Mouse (Mus musculus): Measurements from ENCODE around the gene Ptprd. TPM values are rescaled to one million over a fixed set of nuclear protein-coding genes. Genes with fewer than 3 reads are reported as not detected.

The Ptprd gene
- total RNA-seq, 2 experiments from 2014 or later = 5.0 to 6.9 TPM

GRCm38 (mm10) chr4:77513041-77513440, 698.7 kb downstream of the Ptprd start:
- no peak overlapping the region for H3K27ac ChIP-seq
- no peak for DNase-seq
- no peak overlapping the region for H3K4me3 ChIP-seq
- no peak for TF ChIP-seq CTCF (IDR thresholded peaks at IDR 0.05)
- intact Hi-C loops (cut with DNase I) = no loop called here

GRCm38 (mm10) chr4:77454049-77454448, 757.7 kb downstream of the Ptprd start:
- intact Hi-C loops (cut with DNase I) = no loop called here
- Histone ChIP-seq H3K4me3 (no peak overlapping the region), H3K27ac (no peak overlapping the region)
- no peak for TF ChIP-seq CTCF (IDR thresholded peaks at IDR 0.05)
- DNase-seq = no peak

DNA sequence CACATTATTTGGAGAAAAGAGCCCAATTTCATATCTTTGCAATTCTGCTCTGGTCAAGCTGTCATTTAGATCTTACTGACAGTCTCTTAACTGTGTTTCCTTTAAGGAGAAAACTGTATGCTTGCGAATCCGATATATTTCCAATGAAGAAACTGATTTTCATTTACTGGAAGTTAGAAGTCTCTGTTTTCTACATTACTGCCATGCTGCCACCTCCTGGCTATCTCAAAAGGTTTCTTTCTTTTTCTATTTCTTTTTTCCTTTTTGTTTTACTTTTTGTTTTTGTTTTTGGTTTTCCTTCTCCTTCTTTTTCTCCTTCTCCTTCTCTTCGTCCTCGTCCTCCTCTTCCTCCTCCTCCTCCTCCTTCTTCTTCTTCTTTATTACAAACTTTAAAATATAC, 812.6 kb downstream of the Ptprd start:
- H3K27ac ChIP-seq = no peak overlapping the region
- DNase-seq = no peak
- TF ChIP-seq CTCF (IDR thresholded peaks at IDR 0.05) = no peak
- intact Hi-C loops (cut with DNase I) = no loop called here
- H3K4me3 ChIP-seq = no peak overlapping the region

DNA sequence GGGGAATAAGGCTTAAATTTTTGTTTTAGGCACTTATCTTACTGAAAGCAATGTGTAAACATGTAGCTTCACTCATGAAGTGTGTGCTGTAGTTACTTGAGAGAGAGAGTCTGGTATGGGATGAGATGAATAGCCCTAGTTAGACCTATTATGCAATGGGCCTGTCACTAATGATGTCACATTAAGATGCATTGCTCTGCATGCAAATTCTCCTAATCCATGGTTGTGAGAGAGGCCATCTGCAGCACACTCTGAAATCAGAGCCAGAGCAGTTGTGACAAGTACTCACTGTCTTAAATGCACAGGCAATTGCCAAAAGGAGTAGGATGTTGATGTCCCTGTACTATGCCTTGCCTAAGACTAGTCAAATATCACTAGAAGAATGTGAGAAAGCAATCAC, 850.0 kb downstream of the Ptprd start:
- no peak overlapping the region for H3K27ac ChIP-seq
- TF ChIP-seq CTCF (IDR thresholded peaks at IDR 0.05) = no peak
- no peak overlapping the region for H3K4me3 ChIP-seq
- no peak for DNase-seq
- intact Hi-C loops (cut with DNase I) = no loop called here

DNA sequence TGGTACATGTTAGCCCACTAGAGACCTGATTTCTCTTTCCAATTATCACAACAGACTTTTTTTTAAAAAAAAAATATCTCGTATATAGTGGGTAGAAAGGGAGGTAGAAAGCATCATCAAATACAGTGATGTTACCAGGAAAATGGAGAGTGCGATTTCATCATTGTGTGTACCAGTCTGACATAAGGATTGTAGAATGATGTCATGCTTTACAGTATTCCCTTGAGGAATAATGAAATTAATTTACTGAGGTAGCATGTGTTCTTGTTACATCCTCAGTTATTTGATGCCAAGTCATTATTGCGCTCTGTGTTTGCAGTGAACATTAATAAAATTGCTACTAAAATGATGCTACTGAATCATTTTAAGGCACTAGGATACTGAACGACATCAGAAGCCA, 884.6 kb downstream of the Ptprd start:
- Histone ChIP-seq H3K4me3 (no peak overlapping the region), H3K27ac (no peak overlapping the region)
- no peak for TF ChIP-seq CTCF (IDR thresholded peaks at IDR 0.05)
- DNase-seq = no peak
- intact Hi-C loops (cut with DNase I) = no loop called here

- intact Hi-C loops (cut with DNase I) = no loop called here
- Histone ChIP-seq H3K4me3 (no peak overlapping the region), H3K27ac (no peak overlapping the region)
- no peak for TF ChIP-seq CTCF (IDR thresholded peaks at IDR 0.05)
- no peak for DNase-seq
Measured at GRCm38 (mm10) chr4:77317060-77317680, 894.6 kb downstream of the Ptprd start.

- intact Hi-C loops (cut with DNase I) = no loop called here
- no peak overlapping the region for H3K27ac ChIP-seq
- no peak overlapping the region for H3K4me3 ChIP-seq
- DNase-seq = no peak
- no peak for TF ChIP-seq CTCF (IDR thresholded peaks at IDR 0.05)
Measured at GRCm38 (mm10) chr4:77316644-77317043, 895.1 kb downstream of the Ptprd start.

- DNase-seq = no peak
- intact Hi-C loops (cut with DNase I) = no loop called here
- Histone ChIP-seq H3K27ac (no peak overlapping the region), H3K4me3 (no peak overlapping the region)
- no peak for TF ChIP-seq CTCF (IDR thresholded peaks at IDR 0.05)
Measured at GRCm38 (mm10) chr4:77310127-77310788, 901.5 kb downstream of the Ptprd start.

DNA sequence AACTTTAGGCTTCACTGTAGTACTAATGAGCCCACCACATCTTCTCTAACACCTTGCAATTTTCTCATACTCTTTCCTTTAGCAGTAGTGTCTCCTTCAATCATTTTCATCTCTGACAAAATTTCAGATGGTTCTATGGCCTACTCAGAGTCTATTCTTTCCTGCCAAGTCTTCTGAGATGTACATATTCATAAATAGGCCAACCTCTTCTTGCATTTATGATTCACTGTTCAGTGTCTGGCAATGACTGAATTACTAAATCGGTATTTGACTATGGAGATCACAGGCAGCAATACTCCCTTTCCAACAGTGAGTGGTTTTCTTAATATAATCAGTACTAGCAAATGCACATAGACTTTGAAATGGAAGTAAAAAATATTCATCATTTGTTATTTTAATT, 928.3 kb downstream of the Ptprd start:
- no peak for TF ChIP-seq CTCF (IDR thresholded peaks at IDR 0.05)
- Histone ChIP-seq H3K4me3 (no peak overlapping the region), H3K27ac (no peak overlapping the region)
- no peak for DNase-seq
- intact Hi-C loops (cut with DNase I) = no loop called here

GRCm38 (mm10) chr4:77277913-77278312, 933.8 kb downstream of the Ptprd start:
- no peak for TF ChIP-seq CTCF (IDR thresholded peaks at IDR 0.05)
- no peak overlapping the region for H3K27ac ChIP-seq
- intact Hi-C loops (cut with DNase I) = no loop called here
- H3K4me3 ChIP-seq = no peak overlapping the region
- DNase-seq = no peak

DNA sequence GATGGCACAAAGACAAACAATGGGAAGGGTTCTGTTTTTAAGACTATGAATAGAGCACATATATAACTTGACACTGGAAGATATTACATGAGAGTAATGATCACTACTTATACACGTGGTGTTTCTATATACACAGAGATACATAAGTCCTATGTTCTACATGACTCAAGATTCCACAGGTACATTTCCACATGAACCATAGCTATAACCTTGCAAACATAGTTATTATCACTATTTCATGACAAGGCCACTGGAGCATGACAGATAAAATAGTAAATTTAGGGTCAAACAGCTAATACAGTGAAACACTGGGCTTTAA, 951.8 kb downstream of the Ptprd start:
- Histone ChIP-seq H3K27ac (no peak overlapping the region), H3K4me3 (no peak overlapping the region)
- intact Hi-C loops (cut with DNase I) = no loop called here
- no peak for TF ChIP-seq CTCF (IDR thresholded peaks at IDR 0.05)
- no peak for DNase-seq

DNA sequence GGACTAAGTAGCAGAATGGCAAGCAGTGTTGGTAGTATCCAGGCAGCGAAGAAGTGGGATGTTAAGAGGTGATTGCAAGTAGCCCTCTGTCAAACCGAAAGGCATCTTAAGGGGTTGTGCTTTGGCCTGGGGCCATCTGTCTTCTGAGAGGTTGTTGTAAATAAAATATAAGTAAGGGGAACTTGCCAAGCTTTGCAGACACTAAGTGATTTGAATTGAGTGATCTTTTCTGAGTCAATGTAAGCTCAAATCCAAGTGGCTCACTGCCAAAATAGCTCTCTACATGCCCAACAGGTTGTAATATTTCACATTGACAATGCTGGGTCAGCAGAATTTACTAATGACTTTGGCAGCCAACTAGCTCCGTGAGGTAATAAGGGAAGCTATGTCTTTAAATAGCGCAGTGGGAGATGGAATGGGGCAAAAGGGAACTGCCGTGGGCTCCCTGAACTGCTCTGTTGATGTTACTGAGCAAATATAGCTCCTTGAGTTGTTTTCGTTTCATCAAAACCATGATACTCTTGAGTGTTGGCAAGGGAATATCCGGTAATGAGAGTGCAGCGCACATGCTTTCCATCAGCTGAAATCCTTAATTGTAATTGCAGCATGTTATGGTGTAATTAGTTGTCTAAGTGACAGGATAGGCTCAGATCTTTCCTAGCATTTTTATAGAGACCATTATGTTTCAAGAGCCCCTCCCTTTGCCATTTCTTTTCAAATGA, 952.4 kb downstream of the Ptprd start:
- no peak for DNase-seq
- H3K27ac ChIP-seq = no peak overlapping the region
- peak overlapping the region; percentile 23; the same call in 1 of the 2 replicates for H3K4me3 ChIP-seq
- intact Hi-C loops (cut with DNase I) = no loop called here
- no peak for TF ChIP-seq CTCF (IDR thresholded peaks at IDR 0.05)

DNA sequence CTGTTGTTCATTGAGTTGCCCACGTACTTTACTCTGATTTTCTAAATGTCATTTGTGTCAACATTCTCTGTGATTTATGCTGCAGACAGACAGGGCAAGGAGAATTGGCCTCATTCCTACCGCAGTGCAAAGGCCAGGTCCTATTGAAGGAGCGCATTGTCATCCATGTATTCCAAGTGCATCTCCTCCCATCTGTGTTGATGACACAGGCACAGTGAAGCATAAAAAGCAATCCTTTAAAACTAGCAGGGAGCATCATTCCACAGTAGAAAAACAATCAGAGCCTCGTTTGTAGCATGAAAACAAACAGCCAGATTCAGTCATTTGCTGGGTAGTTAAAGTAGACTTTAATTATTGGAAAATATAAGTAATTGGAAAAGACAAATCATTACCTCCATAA, 960.6 kb downstream of the Ptprd start:
- intact Hi-C loops (cut with DNase I) = no loop called here
- H3K27ac ChIP-seq = no peak overlapping the region
- TF ChIP-seq CTCF (IDR thresholded peaks at IDR 0.05) = no peak
- no peak for DNase-seq
- no peak overlapping the region for H3K4me3 ChIP-seq

DNA sequence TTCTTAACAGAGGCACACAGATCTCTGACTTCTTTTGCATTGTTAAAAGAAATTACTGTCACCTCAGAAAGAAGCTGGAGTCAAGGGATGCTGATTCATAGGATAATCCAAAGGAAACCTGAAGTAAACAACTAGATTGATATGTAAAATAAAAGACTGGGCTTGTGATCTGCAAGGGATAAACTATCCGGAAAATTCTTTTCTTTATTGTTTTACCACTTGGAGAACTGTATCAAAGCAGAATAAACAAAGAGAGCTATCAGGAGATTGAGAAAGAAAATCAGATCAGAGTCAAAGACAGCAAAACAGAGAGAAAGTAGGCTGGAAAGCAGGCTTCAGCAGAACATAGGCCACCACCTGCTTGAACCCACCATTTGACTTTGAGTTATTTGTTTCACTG, 962.0 kb downstream of the Ptprd start:
- TF ChIP-seq CTCF (IDR thresholded peaks at IDR 0.05) = no peak
- intact Hi-C loops (cut with DNase I) = no loop called here
- DNase-seq = no peak
- Histone ChIP-seq H3K27ac (no peak overlapping the region), H3K4me3 (no peak overlapping the region)

All from gastrocnemius, adult 2 months (tissue).